Mouse (Mus musculus) cerebellum, postnatal 10 days (tissue): ENCODE data around the gene Ckap2.

Source experiments
- DNase-seq, 2 experiments: peaks; one replicate each; pipeline ENCODE4 v3.0.0; 2021; ENCODE audit warnings: mixed read lengths in 2 of 2

Gene Ckap2

DNA sequence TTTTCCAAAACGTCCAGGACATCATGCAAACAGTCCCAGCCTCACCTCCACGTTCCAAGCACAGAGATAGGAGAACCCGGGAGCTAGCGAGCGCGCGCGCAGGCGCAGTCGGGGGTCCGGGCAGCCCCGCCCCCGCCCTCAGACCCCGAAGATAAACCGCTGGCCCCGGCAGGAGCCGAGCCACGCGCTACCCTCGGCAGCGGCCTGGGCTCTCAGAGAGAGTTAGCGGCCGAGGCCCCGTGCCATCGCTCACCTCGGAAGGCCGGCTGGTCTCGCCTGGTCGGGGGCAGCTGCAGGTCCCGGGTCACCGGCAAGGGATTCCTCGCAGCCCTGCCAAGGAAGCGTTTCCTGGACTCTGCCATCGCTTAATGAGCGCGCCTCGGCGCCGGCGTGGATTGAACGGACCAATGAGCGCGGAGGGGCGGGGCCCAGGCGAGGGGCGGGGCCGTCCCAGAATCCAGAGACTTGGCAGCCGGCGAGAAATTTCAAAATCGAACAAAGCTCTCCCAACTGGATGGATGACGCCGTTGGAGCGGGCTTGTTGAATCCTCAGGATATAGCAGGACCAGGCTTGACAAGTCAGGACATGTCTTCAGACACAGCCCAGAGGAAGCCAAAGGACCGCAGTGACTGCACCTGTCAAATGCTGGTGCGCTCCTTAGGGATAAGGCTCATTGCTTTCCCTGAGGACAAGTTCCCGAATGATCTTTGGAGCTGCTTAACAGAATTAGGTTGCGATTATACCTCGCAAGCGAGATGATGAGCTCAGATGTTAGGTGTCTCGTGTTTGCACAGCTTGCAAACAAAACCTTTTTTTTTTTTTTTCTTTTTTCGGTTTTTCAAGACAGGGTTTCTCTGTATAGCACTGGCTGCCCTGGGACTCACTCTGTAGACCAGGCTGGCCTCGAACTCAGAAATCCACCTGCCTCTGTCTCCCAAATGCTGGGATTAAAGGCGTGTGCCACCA lies at the start of gene Ckap2:
TSS of gene Ckap2 (minus strand) at position 389 of the 967 bp plus-strand sequence.
- peak; percentile 96 for DNase-seq

- DNase-seq: no peak
These were observed 43.0 kb upstream of the Ckap2 start for GRCm38 (mm10) chr8:22228621-22229020.

DNA sequence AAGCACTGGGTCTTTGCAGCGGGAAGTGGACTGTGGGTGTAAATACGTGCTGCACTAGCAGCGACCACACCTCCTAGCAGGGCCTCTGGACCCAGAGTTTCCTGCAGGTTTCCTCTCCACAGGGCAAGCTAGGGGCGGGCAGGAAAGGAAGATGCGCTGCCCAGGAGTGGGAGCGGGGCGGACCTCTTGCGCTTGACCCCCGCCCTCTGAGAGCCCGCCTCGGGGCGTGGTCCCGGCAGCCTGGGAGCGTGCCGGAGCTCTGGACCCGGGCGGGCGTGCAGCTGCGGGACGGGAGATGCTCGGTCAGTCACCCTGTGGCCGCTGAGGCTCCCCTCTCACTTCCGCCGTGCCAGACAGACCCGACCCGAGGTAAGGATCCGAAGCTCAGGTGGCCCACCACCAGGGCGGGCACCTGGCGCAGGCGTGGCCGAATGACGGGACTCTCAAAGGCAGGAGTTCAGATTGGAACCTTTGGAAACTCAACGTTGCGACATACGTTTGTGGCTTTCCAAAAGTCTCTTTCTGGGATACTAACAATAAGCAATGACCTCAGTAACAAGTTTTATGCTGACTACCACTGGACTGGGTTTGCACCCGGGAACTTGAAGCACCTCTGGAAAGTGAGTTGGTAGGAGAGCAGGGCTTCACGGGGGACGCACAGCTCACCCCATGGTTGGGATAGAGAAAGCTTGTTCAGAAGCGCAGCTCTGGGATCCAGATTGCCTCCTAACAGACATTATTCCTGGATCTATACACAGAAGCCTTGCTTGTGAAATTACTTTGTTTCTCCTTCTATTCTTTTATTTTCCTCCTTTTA lies 41.6 kb upstream of the Ckap2 start, which contains the start of gene Thsd1:
TSS of gene Thsd1 (plus strand) at position 253 of the 817 bp plus-strand sequence.
- peak; percentile 23 to 48 for DNase-seq

DNA sequence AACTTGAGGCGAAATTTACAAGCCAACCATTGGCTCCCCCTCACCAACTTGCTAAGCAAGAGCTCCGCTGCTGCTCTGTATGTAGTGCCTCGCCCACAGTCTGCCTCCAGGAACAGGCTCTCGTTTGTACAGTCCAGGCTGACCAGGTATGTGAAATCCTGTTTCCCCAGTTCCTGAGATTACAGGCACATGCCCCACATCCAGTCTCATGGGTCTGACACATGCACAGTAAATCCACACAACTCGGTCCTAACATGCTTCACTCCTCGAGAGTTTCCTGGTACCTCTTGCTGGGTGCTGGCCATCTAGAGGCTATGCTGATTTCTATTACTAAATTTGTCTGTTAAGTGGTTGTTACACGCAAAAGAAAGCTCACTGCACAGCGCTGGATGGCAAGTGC lies 40.7 kb upstream of the Ckap2 start:
- no peak for DNase-seq

GRCm38 (mm10) chr8:22214826-22215225 lies 29.2 kb upstream of the Ckap2 start:
- no peak for DNase-seq

- no peak for DNase-seq
These were observed 23.4 kb upstream of the Ckap2 start for GRCm38 (mm10) chr8:22209012-22209411.

GRCm38 (mm10) chr8:22207535-22207934 lies 21.9 kb upstream of the Ckap2 start:
- no peak for DNase-seq

GRCm38 (mm10) chr8:22199481-22199880 lies 13.9 kb upstream of the Ckap2 start:
- DNase-seq: no peak

DNA sequence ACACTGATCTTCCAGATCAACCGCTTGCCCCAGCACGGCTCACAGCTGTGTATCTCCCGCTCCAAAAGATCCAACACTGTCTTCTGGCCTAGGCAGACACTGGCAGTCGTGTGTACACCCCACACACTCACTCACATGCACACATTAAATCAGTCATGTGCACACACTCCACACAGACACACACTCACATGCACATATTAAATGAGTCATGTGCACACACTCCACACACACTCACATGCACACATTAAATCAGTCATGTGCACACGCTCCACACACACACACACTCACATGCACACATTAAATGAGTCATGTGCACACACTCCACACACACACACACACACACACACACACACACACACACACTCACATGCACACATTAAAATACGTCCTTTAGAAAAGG lies 12.3 kb upstream of the Ckap2 start:
- no peak for DNase-seq

DNA sequence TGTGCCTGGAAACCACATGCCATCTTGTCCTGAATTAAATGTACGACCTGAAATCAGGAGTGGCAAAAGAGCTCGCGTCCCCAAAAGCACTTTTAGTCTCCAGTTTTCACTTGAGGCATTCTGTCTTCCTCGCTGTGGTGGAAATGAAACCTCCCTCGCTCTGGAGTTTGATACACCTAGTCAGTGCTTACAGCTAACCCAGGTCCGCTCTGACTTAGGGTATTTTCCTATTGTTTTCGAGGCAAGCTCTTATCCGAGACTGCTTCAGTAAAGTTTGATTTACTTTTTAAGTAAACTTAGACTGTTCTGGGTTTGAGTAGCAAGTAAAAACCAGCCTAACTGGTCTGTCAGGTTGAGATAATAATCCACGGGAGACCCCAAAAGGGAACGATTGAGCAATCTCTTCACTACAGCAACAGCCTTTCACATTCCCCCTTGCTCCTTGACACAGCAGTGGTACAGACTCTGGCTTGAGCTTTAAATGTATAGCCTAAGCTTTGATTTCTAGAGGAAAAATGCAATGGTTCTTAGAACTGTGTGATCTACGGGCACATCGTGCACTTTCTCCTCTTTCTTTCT lies 7.9 kb upstream of the Ckap2 start:
- DNase-seq: no peak

DNA sequence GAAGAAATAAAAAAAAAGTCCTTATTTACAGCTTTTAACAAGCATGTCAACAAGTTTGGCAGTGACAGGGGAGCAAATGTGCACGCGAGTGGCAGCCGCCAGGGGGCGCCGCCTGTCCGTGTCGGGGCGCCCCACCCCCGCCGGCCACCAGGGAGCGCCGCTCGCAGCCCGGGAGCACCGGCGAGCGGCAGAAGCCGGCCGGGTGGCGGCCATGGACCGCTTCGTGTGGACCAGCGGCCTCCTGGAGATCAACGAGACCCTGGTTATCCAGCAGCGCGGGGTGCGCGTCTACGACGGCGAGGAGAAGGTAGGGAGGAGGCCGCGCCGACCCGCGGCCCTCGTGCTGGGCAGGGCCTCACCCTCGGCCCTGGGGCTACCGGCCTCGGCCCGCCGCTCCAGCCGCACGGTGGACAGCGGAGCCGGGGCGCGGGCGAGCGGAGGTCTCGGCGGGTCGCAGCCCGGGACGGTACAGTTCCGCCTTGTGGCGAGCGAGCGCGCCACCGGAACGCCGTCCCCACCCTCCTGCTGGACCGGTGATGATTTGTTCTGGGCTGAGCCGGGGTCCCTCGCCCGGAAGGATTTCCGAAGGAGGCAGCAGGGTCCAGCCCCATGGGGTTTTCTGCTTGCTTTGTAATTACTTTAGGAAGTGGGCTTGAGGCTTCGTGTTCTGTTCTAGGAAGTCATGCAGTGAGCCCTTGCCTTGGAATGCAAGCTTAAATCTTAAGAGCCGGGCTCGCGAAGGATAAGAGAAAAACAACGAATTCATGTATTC lies 7.2 kb upstream of the Ckap2 start, which contains the start of gene Vps36:
TSS of gene Vps36 (plus strand) at position 150 of the 772 bp plus-strand sequence.
- peak; percentile 95 to 97 for DNase-seq

DNA sequence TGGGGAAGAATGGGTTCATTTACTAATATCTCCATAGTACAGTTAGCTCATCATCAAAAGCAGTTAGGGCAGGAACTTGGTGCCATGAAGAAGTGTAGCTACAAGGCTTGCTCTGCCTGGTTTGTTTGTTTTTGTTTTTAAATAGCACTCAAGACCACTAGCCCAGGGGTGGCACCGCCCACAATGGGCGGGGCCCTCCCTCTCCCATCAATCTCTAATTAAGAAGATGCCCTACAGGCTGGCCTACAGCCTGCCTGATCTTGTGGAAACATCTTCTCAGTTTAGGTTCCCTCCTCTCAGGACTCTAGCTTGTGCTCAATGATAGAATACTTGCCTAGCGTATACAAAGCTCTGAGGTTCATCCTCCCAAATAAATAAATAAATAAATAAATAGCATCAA lies 735 bp downstream of the Ckap2 start:
- DNase-seq: peak; percentile 37 to 51

DNA sequence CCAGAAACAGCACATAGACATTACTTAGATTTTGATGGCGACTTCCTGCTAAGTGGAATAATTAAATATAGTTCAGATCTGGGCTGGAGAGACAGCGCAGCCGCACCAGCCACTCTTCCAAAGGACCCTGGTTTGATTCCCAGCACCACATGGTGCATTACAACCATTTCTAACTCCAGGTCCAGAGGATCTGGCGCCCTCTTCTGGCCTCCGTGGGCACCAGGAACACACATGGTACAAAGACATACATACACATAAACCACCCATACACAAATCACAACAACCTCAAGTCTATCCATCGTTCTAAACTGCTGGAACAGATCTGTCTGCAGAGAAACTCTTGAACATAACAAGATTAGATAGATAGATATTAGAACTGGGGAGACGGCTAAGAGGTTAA lies 9.7 kb downstream of the Ckap2 start:
- no peak for DNase-seq

DNA sequence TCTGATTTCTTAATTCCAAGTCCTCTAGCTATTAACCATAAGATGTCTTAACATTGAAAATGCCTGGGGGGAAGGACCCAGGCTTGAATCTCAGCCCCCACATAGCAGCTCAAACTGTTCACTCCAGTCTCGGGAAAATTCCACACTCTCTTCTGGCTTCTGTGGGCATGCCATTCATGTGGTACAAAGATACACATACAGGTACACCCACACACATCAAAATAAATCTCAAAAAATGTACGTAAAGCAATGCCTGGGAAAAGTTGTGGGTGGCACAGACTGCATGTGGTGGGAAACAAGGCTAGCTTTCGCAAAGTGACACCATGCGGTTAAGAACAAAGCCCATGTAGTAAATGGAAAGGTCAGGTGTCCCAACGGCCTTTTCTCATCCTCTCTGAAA lies 16.5 kb downstream of the Ckap2 start:
- DNase-seq: no peak

GRCm38 (mm10) chr8:22166080-22166603 lies 19.5 kb downstream of the Ckap2 start, which contains the start of gene Nek3:
Nek3 (minus strand) TSS chr8:22166435.
- DNase-seq: peak; percentile 91 to 94

DNA sequence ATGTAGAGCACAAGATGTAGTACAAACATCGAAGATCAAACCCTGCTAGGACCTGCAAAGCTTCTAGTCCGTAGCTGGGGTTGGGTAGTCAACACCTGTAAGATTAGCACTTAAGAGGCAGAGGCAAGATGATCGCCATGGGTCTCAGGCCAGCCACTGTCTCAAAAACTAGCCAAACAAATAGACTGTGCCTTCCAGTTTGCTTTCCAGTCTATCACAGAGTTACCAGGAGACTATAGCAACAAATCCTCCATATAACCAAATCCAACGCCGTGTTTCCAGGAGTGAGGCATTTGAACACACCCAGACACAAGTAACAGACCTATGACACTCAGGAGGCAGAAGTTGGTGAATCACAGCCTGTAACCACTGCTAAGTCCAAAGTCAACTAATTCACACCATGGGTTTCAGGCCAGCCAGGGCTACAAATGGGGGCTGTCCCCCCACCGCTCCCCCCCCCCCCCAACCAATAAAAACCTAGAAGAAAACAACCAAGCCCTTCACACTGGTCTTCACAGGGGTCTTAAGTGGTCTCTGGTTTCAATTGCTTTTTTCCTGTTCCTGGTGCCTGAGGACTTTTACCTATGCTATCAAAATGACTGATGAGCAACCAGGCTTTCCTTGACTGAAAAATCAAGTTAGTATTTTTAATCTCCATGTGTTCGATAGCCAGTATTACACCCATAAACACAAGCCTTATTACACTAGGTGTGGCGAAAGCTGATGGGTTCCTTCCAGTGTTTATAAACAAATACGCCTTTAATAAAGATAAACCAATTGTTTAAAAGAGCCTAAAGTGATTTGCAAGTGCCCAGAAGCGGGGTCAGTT lies 20.2 kb downstream of the Ckap2 start:
- DNase-seq: no peak

GRCm38 (mm10) chr8:22164431-22164830 lies 21.2 kb downstream of the Ckap2 start:
- DNase-seq: no peak

- DNase-seq: no peak
These were observed 23.4 kb downstream of the Ckap2 start for GRCm38 (mm10) chr8:22162206-22162605.

GRCm38 (mm10) chr8:22150345-22150663 lies 35.3 kb downstream of the Ckap2 start:
- peak; percentile 46 to 47 for DNase-seq

GRCm38 (mm10) chr8:22149643-22150344 lies 35.8 kb downstream of the Ckap2 start:
- DNase-seq: no peak

DNA sequence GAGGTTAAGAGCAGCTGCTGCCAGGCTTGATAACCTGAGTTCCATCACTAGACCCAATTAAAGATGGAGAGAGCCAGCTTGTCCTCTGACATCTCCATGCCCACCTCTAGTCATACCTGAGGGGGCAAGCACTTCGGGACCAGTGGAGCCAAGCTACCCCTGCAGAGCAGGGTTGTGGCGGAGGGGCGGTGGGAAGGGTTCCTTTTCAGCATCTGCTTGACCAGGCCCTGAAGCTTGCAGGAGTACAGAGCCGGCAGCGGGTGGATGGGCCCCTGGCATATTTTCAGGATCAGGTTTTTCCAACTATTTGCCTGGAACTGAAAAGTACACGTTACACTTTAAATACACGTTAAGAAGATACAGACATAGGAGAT lies 37.3 kb downstream of the Ckap2 start:
- DNase-seq: no peak
